Mouse (Mus musculus) monocyte, adult 5-6 weeks (primary cell): Measurements from ENCODE around the gene Tub. TPM values are rescaled to one million over a fixed set of nuclear protein-coding genes. Genes with fewer than 3 reads are reported as not detected.

Experiments used
- total RNA-seq: library from RNA; stranded (forward); fragments of 200-1000, 200-491, 200-594 nt; gene quantifications from 3 replicates; pipeline ENCODE4 v1.2.3, GENCODE M21; 2017

Gene Tub
- total RNA-seq, 1 experiment from 2014 or later, result 0.19 TPM

Other genes starting within 250 kb of the Tub start
- 0.96 TPM in 1 of 3 replicates, not detected in the others for gene Olfr512, start 237.0 kb upstream of the Tub start, total RNA-seq
- not detected in 3 replicates for gene Olfr513, start 199.4 kb upstream of the Tub start, total RNA-seq
- not detected in 3 replicates for gene Olfr514, start 124.3 kb upstream of the Tub start, total RNA-seq
- not detected in 3 replicates for gene Olfr516, start 99.8 kb upstream of the Tub start, total RNA-seq
- not detected in 3 replicates for gene Olfr517, start 78.0 kb upstream of the Tub start, total RNA-seq
- gene Olfr518, start 65.3 kb upstream of the Tub start, total RNA-seq, result not detected in 3 replicates
- gene Olfr519, start 55.9 kb upstream of the Tub start, total RNA-seq, result not detected in 3 replicates
- gene Nlrp10, start 20.2 kb upstream of the Tub start, total RNA-seq, result 1.2 to 2.4 TPM (median 1.4 TPM) in 3 replicates
- gene Eif3f, start 15.9 kb upstream of the Tub start, total RNA-seq, result 58.0 to 87.8 TPM (median 78.2 TPM) in 3 replicates
- 0.32 to 2.3 TPM in 2 of 3 replicates, not detected in the other for gene Ric3, start 133.0 kb downstream of the Tub start, total RNA-seq
- 1.2 to 3.0 TPM (median 1.2 TPM) in 3 replicates for gene Lmo1, start 224.9 kb downstream of the Tub start, total RNA-seq